Comparison of ENCODE assay signal across 1 mouse cellular context in the genomic region with DNA sequence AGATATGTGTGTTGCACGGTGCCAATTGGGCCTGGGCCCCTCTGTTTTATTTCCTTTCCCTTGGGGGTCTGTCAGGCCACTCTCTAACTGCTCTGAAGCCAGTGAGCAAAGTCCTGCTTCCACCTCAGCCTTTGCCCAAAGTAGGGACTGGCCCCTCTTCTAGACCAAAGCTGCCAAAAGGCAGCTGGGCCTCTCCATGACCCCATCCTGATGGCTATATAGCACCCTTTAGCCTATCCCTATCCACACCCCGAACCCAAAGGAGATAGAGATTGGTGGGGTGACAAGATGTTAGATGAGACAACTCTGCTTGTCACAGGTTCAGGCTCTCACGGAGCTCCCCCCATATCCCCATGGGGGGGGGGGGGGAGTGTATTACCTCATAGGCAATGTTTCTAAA.
TF ChIP-seq lines count a peak whose summit lies in the region.

No protein-coding gene starts in this region.

TF ChIP-seq in CH12.LX, 34 proteins besides CTCF, POLR2A, EP300 and RAD21:
- TF ChIP-seq POLR2AphosphoS2 (IDR thresholded peaks at IDR 0.05; ENCODE audit: low read depth, low read length) (0 out of 2 replicates have a peak, but pooled peaks have one; percentile 33), PAX5 (IDR thresholded peaks at IDR 0.05; ENCODE audit: low read length) (no peak)
